Mouse (Mus musculus) cerebellum, postnatal 10 days (tissue): ENCODE measurements around the gene Sec16a.

Experiments
- DNase-seq, 2 experiments: peaks; one replicate each; pipeline ENCODE4 v3.0.0; 2021; ENCODE audit warnings: mixed read lengths in 2 of 2

Gene Sec16a

GRCm38 (mm10) chr2:26472312-26473090 is 27.5 kb upstream of the Sec16a start:
- DNase-seq = peak; percentile 78 to 80

GRCm38 (mm10) chr2:26471652-26472285 is 26.8 kb upstream of the Sec16a start:
- DNase-seq = peak; percentile 62 to 65

GRCm38 (mm10) chr2:26470967-26471366 is 26.0 kb upstream of the Sec16a start:
- peak; percentile 59 to 61 for DNase-seq

GRCm38 (mm10) chr2:26468376-26468775 is 23.4 kb upstream of the Sec16a start:
- DNase-seq = no peak

GRCm38 (mm10) chr2:26463412-26463811 is 18.4 kb upstream of the Sec16a start:
- DNase-seq = no peak

- no peak for DNase-seq
Observed at GRCm38 (mm10) chr2:26462980-26463379, 18.0 kb upstream of the Sec16a start.

- DNase-seq = no peak
Observed at GRCm38 (mm10) chr2:26461667-26462066, 16.7 kb upstream of the Sec16a start.

GRCm38 (mm10) chr2:26460837-26461236 is 15.8 kb upstream of the Sec16a start:
- DNase-seq = no peak

- DNase-seq = peak; percentile 61 to 63
Observed at GRCm38 (mm10) chr2:26460097-26460646, 15.2 kb upstream of the Sec16a start.

GRCm38 (mm10) chr2:26459478-26459877 is 14.5 kb upstream of the Sec16a start:
- no peak for DNase-seq

GRCm38 (mm10) chr2:26458402-26459124 is 13.5 kb upstream of the Sec16a start:
- DNase-seq = no peak

- peak; percentile 95 to 98 for DNase-seq
Observed at GRCm38 (mm10) chr2:26449121-26450060, 4.4 kb upstream of the Sec16a start.

- DNase-seq = peak in 1 of 2 experiments; percentile 8
Observed at GRCm38 (mm10) chr2:26447451-26447850, 2.4 kb upstream of the Sec16a start.

- DNase-seq = peak in 1 of 2 experiments; percentile 13
Observed at GRCm38 (mm10) chr2:26446671-26447070, 1.7 kb upstream of the Sec16a start.

- peak; percentile 94 to 96 for DNase-seq
Observed at GRCm38 (mm10) chr2:26445666-26446445, 840 bp upstream of the Sec16a start.

GRCm38 (mm10) chr2:26444368-26444767 is 648 bp downstream of the Sec16a start:
- DNase-seq = no peak

GRCm38 (mm10) chr2:26443876-26444275 is 1.1 kb downstream of the Sec16a start:
- no peak for DNase-seq

- DNase-seq = no peak
Observed at GRCm38 (mm10) chr2:26442843-26443242, 2.2 kb downstream of the Sec16a start.

- DNase-seq = peak in 1 of 2 experiments; percentile 39
Observed at GRCm38 (mm10) chr2:26441688-26442087, 3.3 kb downstream of the Sec16a start.

GRCm38 (mm10) chr2:26441261-26441660 is 3.8 kb downstream of the Sec16a start:
- DNase-seq = no peak

- no peak for DNase-seq
Observed at GRCm38 (mm10) chr2:26439671-26440070, 5.3 kb downstream of the Sec16a start.
